Mouse (Mus musculus) stomach, postnatal 0 days (tissue): Measurements from ENCODE around the gene Slc30a2. TPM values are rescaled to one million over a fixed set of nuclear protein-coding genes. Genes with fewer than 3 reads are reported as not detected.
"Not testable (repeated sequence)": the region's sequence is repeated elsewhere in the genome, so short reads cannot be mapped to it uniquely, and the experiment has no call there.

Experiments
- ATAC-seq: fragments of 200-750 bp; cut with Nextera tagmentation; 2 replicates; pipeline ENCODE4 v1.8.0; 2017; ENCODE audit not compliant: low FRiP score, low TSS enrichment
- DNase-seq: peaks from one replicate; pipeline ENCODE4 v3.0.0-alpha.2; 2016; ENCODE audit warnings: low spot score
- H3K27ac ChIP-seq: fragments of 300-500 bp; sonication (generic); replicated peaks from 2 replicates; pipeline ENCODE4 v1.5.1; 2014; ENCODE audit warnings: mild to moderate bottlenecking, control low read depth
- H3K27me3 ChIP-seq: fragments of 300-500 bp; sonication (generic); 2 replicates; pipeline ENCODE4 v1.6.1; 2014; ENCODE audit warnings: low read length; ENCODE audit not compliant: control insufficient read depth, insufficient read depth
- H3K36me3 ChIP-seq: fragments of 300-500 bp; sonication (generic); 2 replicates; pipeline ENCODE4 v1.6.1; 2014; ENCODE audit warnings: low read length, mixed read lengths; ENCODE audit not compliant: control insufficient read depth, insufficient read depth
- H3K4me1 ChIP-seq: fragments of 300-500 bp; sonication (generic); replicated peaks from 2 replicates; pipeline ENCODE4 v1.6.1; 2014; ENCODE audit warnings: antibody characterized with exemption; ENCODE audit not compliant: control insufficient read depth, insufficient read depth
- H3K4me2 ChIP-seq: fragments of 300-500 bp; sonication (generic); replicated peaks from 2 replicates; pipeline ENCODE4 v1.6.1; 2014; ENCODE audit warnings: low read depth, mild to moderate bottlenecking, control low read depth, moderate library complexity
- H3K4me3 ChIP-seq: fragments of 300-500 bp; sonication (generic); 2 replicates; pipeline ENCODE4 v1.5.1; 2014; ENCODE audit warnings: low read depth, low read length, control low read depth
- H3K9ac ChIP-seq: fragments of 300-500 bp; sonication (generic); 2 replicates; pipeline ENCODE4 v1.6.1; 2014; ENCODE audit warnings: mild to moderate bottlenecking, low read length, control low read depth, mixed read lengths
- H3K9me3 ChIP-seq: fragments of 300-500 bp; sonication (generic); 2 replicates; pipeline ENCODE4 v1.6.1; 2016; ENCODE audit warnings: low read length; ENCODE audit not compliant: control insufficient read depth
- CTCF ChIP-seq: IDR thresholded peaks from 2 replicates; pipeline ENCODE4 v1.5.1; 2016; ENCODE audit warnings: antibody characterized with exemption, low read depth, mild to moderate bottlenecking, moderate library complexity
- EP300 ChIP-seq: optimal IDR thresholded peaks from 2 replicates; pipeline ENCODE3; 2016; ENCODE audit warnings: antibody characterized with exemption
- WGBS: fragments of 180-500 bp; shearing (Covaris S2); extraction: QIAGEN DNeasy Blood & Tissue Kit; methylation state at CpG from one replicate; pipeline ENCODE4 v1.1.7; 2014; 5-methylcytosine and 5-hydroxymethylcytosine counted together
- polyA plus RNA-seq: library from polyadenylated mRNA; unstranded; fragments of >200 nt; fragmentation: Nextera tagmentation; extraction: Ambion mirVana; gene quantifications from 2 replicates; pipeline ENCODE4 v1.2.1, GENCODE M21; 2015

Gene Slc30a2
- polyA plus RNA-seq, 1 experiment from 2014 or later: 0.07 TPM

DNA sequence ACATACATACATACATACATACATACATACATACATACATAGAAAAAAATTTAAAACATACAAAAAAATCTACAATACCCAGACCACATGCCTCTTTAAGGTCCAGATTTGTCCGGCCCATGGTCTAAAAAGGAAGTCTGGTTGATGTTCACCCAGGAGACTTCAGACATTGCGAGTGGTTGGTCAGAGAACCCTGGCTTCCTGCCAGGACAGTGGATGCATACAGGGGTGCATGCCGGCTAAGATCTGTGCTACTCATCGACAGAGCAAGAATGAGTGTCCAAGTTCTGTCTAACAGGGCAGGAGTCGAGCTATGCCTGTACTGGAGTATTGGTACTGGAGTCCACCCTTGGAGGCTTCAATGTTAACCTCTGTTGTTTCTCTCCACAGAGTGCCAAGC, 18.3 kb upstream of the Slc30a2 start:
- no peak for TF ChIP-seq EP300
- no peak for TF ChIP-seq CTCF
- ATAC-seq (no peak), DNase-seq (no peak)
- H3K9me3 ChIP-seq: no peaks in the 10 kb centered on the region
- no peaks in the 10 kb centered on the region for H3K4me1 ChIP-seq
- no peak overlapping the region for H3K4me2 ChIP-seq
- H3K9ac ChIP-seq: no peak overlapping the region
- H3K36me3 ChIP-seq: no peaks in the 10 kb centered on the region
- WGBS: 54% methylated on average over 5 of the region's 5 CpGs
- H3K27me3 ChIP-seq: no peaks in the 10 kb centered on the region
- H3K27ac ChIP-seq: no peak overlapping the region
- H3K4me3 ChIP-seq: no peak overlapping the region

GRCm38 (mm10) chr4:134326859-134327530, 16.0 kb upstream of the Slc30a2 start:
- ATAC-seq: no peak
- 51% methylated on average over 5 of the region's 5 CpGs for WGBS
- Histone ChIP-seq H3K4me3 (no peak overlapping the region), H3K36me3 (no peaks in the 10 kb centered on the region), H3K4me1 (no peaks in the 10 kb centered on the region), H3K4me2 (no peak overlapping the region), H3K27ac (no peak overlapping the region), H3K9me3 (no peaks in the 10 kb centered on the region), H3K9ac (no peak overlapping the region), H3K27me3 (no peaks in the 10 kb centered on the region)
- TF ChIP-seq EP300 (no peak), CTCF (no peak)
- DNase-seq: no peak

- ATAC-seq (no peak), DNase-seq (no peak)
- H3K27me3 ChIP-seq: no peaks in the 10 kb centered on the region
- WGBS: 51% methylated on average over 8 of the region's 8 CpGs
- H3K9me3 ChIP-seq: no peaks in the 10 kb centered on the region
- H3K9ac ChIP-seq: no peak overlapping the region
- H3K4me2 ChIP-seq: no peak overlapping the region
- no peaks in the 10 kb centered on the region for H3K4me1 ChIP-seq
- H3K4me3 ChIP-seq: no peak overlapping the region
- no peaks in the 10 kb centered on the region for H3K36me3 ChIP-seq
- no peak overlapping the region for H3K27ac ChIP-seq
- TF ChIP-seq CTCF (no peak), EP300 (no peak)
Measured at GRCm38 (mm10) chr4:134328151-134328550, 14.8 kb upstream of the Slc30a2 start.

DNA sequence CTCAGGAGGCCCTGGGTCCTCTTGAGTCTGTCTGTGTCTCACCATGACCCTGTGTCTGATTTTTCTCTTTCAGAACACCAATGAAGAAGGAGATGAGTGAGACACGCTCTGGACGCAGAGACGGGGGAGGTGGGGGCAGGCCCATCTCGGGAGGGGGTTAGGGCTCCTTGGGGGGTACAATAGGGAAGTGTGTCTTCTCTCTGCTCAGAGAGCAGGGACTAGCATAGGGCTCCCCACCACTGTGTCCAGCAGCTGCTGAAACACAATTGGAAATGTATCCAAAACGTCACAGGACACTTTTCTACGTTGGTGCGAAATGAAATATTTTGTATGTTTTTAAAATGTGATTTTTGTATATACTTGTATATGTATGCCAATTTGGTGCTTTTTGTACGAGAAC, 14.1 kb upstream of the Slc30a2 start:
- Histone ChIP-seq H3K36me3 (no peaks in the 10 kb centered on the region), H3K4me3 (no peak overlapping the region), H3K9ac (no peak overlapping the region), H3K4me1 (no peaks in the 10 kb centered on the region), H3K27ac (no peak overlapping the region), H3K27me3 (no peaks in the 10 kb centered on the region), H3K9me3 (no peaks in the 10 kb centered on the region), H3K4me2 (no peak overlapping the region)
- DNase-seq: no peak
- TF ChIP-seq EP300: no peak
- TF ChIP-seq CTCF: no peak
- 82% methylated on average over 8 of the region's 8 CpGs for WGBS
- no peak for ATAC-seq

- TF ChIP-seq CTCF: no peak
- no peak for TF ChIP-seq EP300
- ATAC-seq (0 out of 2 replicates have a peak, but pooled peaks have one; percentile 26), DNase-seq (no peak)
- Histone ChIP-seq H3K4me1 (no peaks in the 10 kb centered on the region), H3K4me2 (no peak overlapping the region), H3K4me3 (no peak overlapping the region), H3K27me3 (no peaks in the 10 kb centered on the region), H3K27ac (no peak overlapping the region), H3K9ac (no peak overlapping the region), H3K36me3 (no peaks in the 10 kb centered on the region), H3K9me3 (no peaks in the 10 kb centered on the region)
- 60% methylated on average over 5 of the region's 5 CpGs for WGBS
Measured at GRCm38 (mm10) chr4:134330281-134330680, 12.7 kb upstream of the Slc30a2 start.

DNA sequence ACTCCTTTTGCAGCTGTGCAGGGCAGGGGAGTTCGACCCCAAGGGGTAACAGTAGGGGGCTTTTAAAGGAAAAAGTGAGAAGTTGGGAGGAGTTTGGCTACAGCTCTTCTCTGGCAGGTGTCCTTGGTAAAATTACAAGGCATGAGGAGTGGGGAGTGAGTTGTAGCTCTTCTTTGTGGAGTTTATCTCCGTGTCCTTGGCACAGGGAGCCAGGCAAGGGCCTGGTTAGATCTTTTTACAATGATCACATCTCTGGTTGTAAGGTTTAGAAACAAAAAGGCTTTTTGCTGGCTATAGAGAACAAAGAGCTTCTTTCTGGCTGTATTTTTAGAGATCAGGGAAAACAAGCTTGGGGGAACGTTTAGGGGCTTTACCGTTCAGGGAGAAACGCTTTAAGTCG, 1.8 kb upstream of the Slc30a2 start:
- not testable (repeated sequence) for H3K27me3 ChIP-seq, H3K4me3 ChIP-seq, H3K9me3 ChIP-seq, H3K36me3 ChIP-seq, DNase-seq, H3K27ac ChIP-seq, H3K4me2 ChIP-seq, ATAC-seq, H3K4me1 ChIP-seq, H3K9ac ChIP-seq
- WGBS: 63% methylated on average over 6 of the region's 6 CpGs
